Mouse (Mus musculus) embryonic facial prominence, embryonic 11.5 days (tissue): ENCODE results near the gene Otop3. TPM values are rescaled to one million over a fixed set of nuclear protein-coding genes. Genes with fewer than 3 reads are reported as not detected.

Experiments
- ATAC-seq: fragments of 200-750 bp; cut with Nextera tagmentation; replicated peaks from 2 replicates; pipeline ENCODE4 v1.8.0; 2017; ENCODE audit warnings: low read depth; ENCODE audit not compliant: insufficient number of reproducible peaks, low FRiP score, low TSS enrichment
- DNase-seq: peaks from one replicate; pipeline ENCODE4 v3.0.0-alpha.2; 2015; ENCODE audit warnings: low spot score
- H3K27ac ChIP-seq: fragments of 300-500 bp; sonication (generic); replicated peaks from 2 replicates; pipeline ENCODE4 v1.5.1; 2014; ENCODE audit warnings: mild to moderate bottlenecking, low read depth, low read length, control low read depth
- H3K27me3 ChIP-seq: fragments of 300-500 bp; sonication (generic); 2 replicates; pipeline ENCODE4 v1.6.1; 2014; ENCODE audit warnings: mild to moderate bottlenecking, low read length, moderate library complexity, mixed read lengths; ENCODE audit not compliant: control insufficient read depth, insufficient read depth
- H3K36me3 ChIP-seq: fragments of 300-500 bp; sonication (generic); replicated peaks from 2 replicates; pipeline ENCODE4 v1.6.1; 2014; ENCODE audit warnings: low read depth, mild to moderate bottlenecking, low read length, moderate library complexity, mixed read lengths; ENCODE audit not compliant: control insufficient read depth, insufficient read depth
- H3K4me1 ChIP-seq: fragments of 300-500 bp; sonication (generic); 2 replicates; pipeline ENCODE4 v1.6.1; 2014; ENCODE audit warnings: low read length, mixed read lengths; ENCODE audit not compliant: control insufficient read depth, insufficient read depth
- H3K4me2 ChIP-seq: fragments of 300-500 bp; sonication (generic); 2 replicates; pipeline ENCODE4 v1.6.1; 2014; ENCODE audit warnings: low read depth, mild to moderate bottlenecking, control low read depth, low read length, moderate library complexity
- H3K4me3 ChIP-seq: fragments of 300-500 bp; sonication (generic); 2 replicates; pipeline ENCODE4 v1.5.1; 2014; ENCODE audit warnings: low read depth, low read length, control low read depth
- H3K9ac ChIP-seq: fragments of 300-500 bp; sonication (generic); replicated peaks from 2 replicates; pipeline ENCODE4 v1.6.1; 2014; ENCODE audit warnings: mild to moderate bottlenecking, control low read depth, low read length
- H3K9me3 ChIP-seq: fragments of 300-500 bp; sonication (generic); replicated peaks from 2 replicates; pipeline ENCODE4 v1.6.1; 2016; ENCODE audit warnings: mild to moderate bottlenecking, low read length, inconsistent platforms, mixed read lengths; ENCODE audit not compliant: control insufficient read depth
- WGBS: fragments of 180-500 bp; shearing (Covaris S2); extraction: QIAGEN DNeasy Blood & Tissue Kit; methylation state at CpG from one replicate; pipeline ENCODE4 v1.1.7; 2014; 5-methylcytosine and 5-hydroxymethylcytosine counted together
- polyA plus RNA-seq: library from polyadenylated mRNA; unstranded; fragments of >200 nt; fragmentation: Nextera tagmentation; extraction: Ambion mirVana; gene quantifications from 2 replicates; pipeline ENCODE4 v1.2.1, GENCODE M21; 2014

Gene Otop3
- polyA plus RNA-seq, 1 experiment from 2014 or later, result not detected

DNA sequence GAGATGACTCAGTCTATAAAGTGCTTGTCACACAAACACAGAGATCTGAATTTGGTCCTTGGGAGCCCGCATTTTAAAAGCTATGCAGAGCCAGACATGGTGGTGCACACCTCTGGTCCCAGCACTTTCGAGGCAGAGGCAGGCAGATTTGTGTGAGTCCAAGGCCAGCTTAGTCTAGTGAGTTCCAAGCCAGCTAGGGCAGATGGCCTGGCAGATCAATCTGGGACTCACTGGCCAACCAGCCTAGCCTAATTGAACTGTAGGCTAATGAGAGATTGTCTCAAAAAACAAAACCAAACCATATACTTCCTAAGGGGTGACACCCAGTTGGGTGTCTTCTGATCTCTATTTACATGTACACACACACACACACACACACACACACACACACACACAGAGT lies 6.7 kb downstream of the Otop3 start:
- H3K9me3 ChIP-seq, result no peaks in the 10 kb centered on the region
- H3K4me2 ChIP-seq, result no peak overlapping the region
- peaks cover 13% of the 10 kb centered on the region for H3K4me1 ChIP-seq
- peaks cover 9% of the 10 kb centered on the region; the same call in 1 of the 2 replicates for H3K27me3 ChIP-seq
- H3K27ac ChIP-seq, result no peak overlapping the region
- no peaks in the 10 kb centered on the region for H3K36me3 ChIP-seq
- 61% methylated on average over 2 of the region's 2 CpGs for WGBS
- H3K4me3 ChIP-seq, result no peak overlapping the region
- no peak for ATAC-seq
- no peak for DNase-seq
- H3K9ac ChIP-seq, result no peak overlapping the region

DNA sequence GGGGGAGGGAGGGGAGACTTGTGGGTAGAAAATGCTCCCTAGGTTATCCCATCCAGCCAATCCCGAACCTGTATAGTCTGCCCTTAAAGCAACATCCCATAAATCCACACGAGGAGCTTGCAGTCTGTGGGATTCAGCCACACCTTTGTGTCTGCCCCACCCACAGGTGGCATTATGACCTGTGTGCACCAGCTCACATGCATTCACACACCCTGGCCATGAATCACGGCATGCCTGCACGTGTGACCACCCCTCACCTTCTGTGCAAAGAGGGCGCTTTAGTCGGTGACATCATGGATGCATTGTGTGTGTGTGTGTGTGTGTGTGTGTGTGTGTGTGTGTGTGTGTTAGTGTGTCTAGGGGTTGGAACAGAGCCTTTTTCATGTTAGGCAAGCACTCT lies 7.3 kb downstream of the Otop3 start:
- Histone ChIP-seq H3K4me1 (peaks cover 13% of the 10 kb centered on the region), H3K4me2 (no peak overlapping the region), H3K9ac (no peak overlapping the region), H3K27ac (no peak overlapping the region), H3K9me3 (no peaks in the 10 kb centered on the region), H3K27me3 (peaks cover 9% of the 10 kb centered on the region; the same call in 1 of the 2 replicates), H3K4me3 (no peak overlapping the region), H3K36me3 (no peaks in the 10 kb centered on the region)
- no peak for DNase-seq
- no peak for ATAC-seq
- 74% methylated on average over 6 of the region's 6 CpGs for WGBS

DNA sequence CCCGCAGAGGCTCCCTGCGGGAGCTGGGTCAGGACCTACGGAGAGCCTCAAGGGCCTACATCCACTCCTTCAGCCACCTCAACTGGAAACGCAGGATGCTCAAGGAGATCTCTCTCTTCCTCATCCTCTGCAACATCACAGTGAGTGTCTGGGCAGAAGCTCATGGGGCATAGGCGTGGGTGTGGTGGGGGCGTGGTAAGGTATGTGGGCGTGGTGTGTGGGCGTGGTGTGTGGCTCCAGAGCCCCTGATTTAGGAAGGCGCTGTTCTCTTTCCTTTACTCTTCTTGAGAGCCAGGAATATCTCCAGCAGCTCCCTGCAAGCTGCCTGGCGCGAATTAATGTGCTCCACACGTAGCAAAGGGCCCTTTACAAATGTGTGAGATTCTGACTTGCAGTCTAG lies 10.4 kb downstream of the Otop3 start:
- ATAC-seq (no peak), DNase-seq (peak; percentile 33)
- Histone ChIP-seq H3K27me3 (peaks cover 6% of the 10 kb centered on the region; the same call in 1 of the 2 replicates), H3K27ac (no peak overlapping the region), H3K4me1 (peaks cover 13% of the 10 kb centered on the region), H3K4me2 (no peak overlapping the region), H3K9ac (no peak overlapping the region; the same call in 1 of the 2 replicates), H3K9me3 (no peaks in the 10 kb centered on the region), H3K36me3 (no peaks in the 10 kb centered on the region), H3K4me3 (no peak overlapping the region)
- WGBS, result 13% methylated on average over 12 of the region's 12 CpGs

DNA sequence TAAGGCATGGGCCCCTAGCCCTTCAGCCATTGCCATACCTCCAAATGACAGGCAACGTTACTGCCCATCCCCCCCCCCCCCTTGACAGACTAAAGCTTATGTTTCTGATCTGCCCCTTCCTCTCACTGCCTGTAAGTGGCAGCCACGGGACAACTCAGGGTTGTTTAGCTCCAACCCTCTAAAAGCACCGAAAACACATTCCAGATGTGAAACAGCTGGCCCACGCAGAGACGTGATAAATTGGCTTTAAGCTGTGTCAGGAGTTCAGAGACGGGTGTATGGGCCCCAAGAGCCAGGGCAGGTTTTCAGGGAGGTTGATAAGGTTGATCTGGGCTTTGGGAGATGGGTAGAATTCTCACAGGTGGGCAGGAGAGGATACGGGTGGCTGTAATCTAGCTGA lies 11.0 kb downstream of the Otop3 start:
- ATAC-seq (peak; percentile 56; the same call in 1 of the 2 replicates), DNase-seq (peak; percentile 92)
- Histone ChIP-seq H3K4me2 (no peak overlapping the region; the same call in 1 of the 2 replicates), H3K27me3 (peaks cover 6% of the 10 kb centered on the region; the same call in 1 of the 2 replicates), H3K4me3 (no peak overlapping the region), H3K9me3 (no peaks in the 10 kb centered on the region), H3K36me3 (no peaks in the 10 kb centered on the region), H3K9ac (no peak overlapping the region), H3K4me1 (peaks cover 13% of the 10 kb centered on the region), H3K27ac (no peak overlapping the region)
- WGBS, result 13% methylated on average over 7 of the region's 7 CpGs

DNA sequence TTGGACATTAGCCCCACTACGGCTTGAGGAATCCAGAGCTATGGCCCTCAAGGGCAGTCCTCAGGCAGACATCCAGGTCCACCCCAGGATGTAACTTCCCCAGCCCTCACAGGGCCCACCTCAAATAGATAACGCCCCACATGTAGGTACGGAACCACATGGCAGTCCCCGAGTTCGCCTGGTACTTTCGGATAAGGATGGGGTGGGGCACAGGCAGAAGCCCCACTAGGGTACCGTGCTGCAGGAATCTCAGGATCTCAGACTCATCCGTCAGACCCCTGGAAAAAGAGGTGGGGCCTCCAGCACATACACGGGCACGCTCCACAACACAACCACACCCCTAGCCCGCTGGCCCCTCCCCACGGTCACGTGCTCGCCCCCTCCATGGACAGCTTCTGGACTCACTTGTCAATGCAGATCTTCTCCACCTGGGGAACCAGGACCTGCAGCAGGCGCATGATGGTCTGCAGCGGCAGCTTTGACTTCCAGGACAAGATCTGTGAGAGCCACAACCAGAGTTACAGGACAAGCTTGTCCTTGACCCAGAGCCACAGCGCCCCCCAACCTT lies 14.2 kb downstream of the Otop3 start:
- Histone ChIP-seq H3K4me3 (no peak overlapping the region), H3K4me2 (no peak overlapping the region), H3K27ac (no peak overlapping the region), H3K27me3 (peaks cover 6% of the 10 kb centered on the region; the same call in 1 of the 2 replicates), H3K4me1 (peaks cover 13% of the 10 kb centered on the region), H3K9me3 (no peaks in the 10 kb centered on the region), H3K36me3 (no peaks in the 10 kb centered on the region), H3K9ac (no peak overlapping the region)
- WGBS, result 55% methylated on average over 17 of the region's 17 CpGs
- no peak for DNase-seq
- ATAC-seq, result no peak

DNA sequence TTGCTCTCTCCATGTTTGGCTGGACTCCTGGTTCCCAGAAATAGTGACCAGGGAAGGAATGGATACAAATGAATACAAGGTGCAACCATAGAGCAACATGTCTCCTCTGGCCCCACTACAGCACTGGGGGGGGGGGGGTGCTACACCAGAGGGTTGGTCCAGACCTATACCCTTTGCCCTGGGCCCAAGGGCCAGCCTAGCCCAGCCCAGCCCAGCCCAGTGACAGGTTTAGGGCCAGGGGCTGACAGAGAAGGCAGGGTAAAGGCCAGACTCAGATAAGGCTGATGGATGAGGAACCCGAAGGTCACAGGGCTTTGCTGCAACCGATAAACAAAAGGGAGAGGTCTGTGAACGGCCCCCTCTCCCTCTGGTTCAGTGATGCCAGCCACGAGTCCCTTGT lies 15.4 kb downstream of the Otop3 start:
- no peak overlapping the region for H3K4me2 ChIP-seq
- no peaks in the 10 kb centered on the region for H3K9me3 ChIP-seq
- H3K27ac ChIP-seq, result no peak overlapping the region
- H3K27me3 ChIP-seq, result no peaks in the 10 kb centered on the region
- H3K4me3 ChIP-seq, result no peak overlapping the region
- no peak for DNase-seq
- ATAC-seq, result no peak
- H3K36me3 ChIP-seq, result no peaks in the 10 kb centered on the region
- 84% methylated on average over 4 of the region's 4 CpGs for WGBS
- H3K4me1 ChIP-seq, result peaks cover 10% of the 10 kb centered on the region
- no peak overlapping the region for H3K9ac ChIP-seq

DNA sequence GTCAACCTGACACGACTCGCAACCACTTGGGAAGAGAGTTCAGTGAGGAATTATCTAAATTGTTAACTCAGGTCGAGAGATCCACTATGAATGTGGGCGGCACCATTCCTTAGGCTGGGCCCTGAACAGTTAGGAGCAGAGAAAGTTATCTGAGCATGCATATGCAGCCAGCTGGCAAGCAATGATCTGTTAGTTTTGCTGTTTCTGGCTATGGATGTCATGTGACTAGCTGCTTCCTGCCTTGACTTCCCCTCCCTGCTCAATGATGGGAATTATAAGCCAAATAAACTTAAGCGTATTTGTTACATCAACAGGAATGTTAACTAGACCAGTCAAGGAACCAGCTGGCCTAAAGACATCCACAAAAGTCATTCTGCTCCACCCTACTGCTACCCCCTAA lies 18.8 kb downstream of the Otop3 start:
- H3K9ac ChIP-seq, result no peak overlapping the region
- H3K27me3 ChIP-seq, result no peaks in the 10 kb centered on the region
- H3K36me3 ChIP-seq, result no peaks in the 10 kb centered on the region
- ATAC-seq (no peak), DNase-seq (no peak)
- no peak overlapping the region for H3K4me3 ChIP-seq
- H3K9me3 ChIP-seq, result no peaks in the 10 kb centered on the region
- WGBS, result 86% methylated on average over 5 of the region's 5 CpGs
- no peak overlapping the region for H3K4me2 ChIP-seq
- H3K27ac ChIP-seq, result no peak overlapping the region
- no peaks in the 10 kb centered on the region for H3K4me1 ChIP-seq

DNA sequence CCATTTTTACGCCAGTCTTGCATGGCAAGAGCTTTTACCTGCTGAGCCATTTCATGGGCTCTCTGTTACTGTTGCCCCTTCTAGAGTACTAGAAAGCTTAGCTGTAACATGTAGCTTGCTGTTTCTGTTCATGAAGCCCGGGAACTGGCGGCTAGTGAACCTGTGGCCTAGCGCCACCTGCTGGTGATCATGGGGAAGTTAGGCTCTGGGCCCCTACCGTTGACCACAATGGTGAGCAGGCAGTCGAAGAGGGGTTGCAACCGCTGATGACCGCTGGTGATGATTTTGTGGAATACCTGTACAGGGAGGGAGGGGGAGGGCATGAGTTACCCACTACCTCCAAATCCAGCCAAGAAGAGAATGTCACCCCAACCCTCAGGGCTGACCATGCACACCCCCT lies 19.7 kb downstream of the Otop3 start:
- ATAC-seq (no peak), DNase-seq (peak; percentile 90)
- H3K9me3 ChIP-seq, result no peaks in the 10 kb centered on the region
- no peak overlapping the region for H3K4me2 ChIP-seq
- no peaks in the 10 kb centered on the region for H3K4me1 ChIP-seq
- no peak overlapping the region for H3K27ac ChIP-seq
- no peaks in the 10 kb centered on the region for H3K36me3 ChIP-seq
- no peak overlapping the region for H3K4me3 ChIP-seq
- WGBS, result 9% methylated on average over 8 of the region's 8 CpGs
- H3K9ac ChIP-seq, result no peak overlapping the region
- no peaks in the 10 kb centered on the region for H3K27me3 ChIP-seq
